Mouse (Mus musculus) megakaryocyte, embryonic 14.5 days (primary cell): ENCODE data around the gene Antxr1.

Experiments
- FLI1 ChIP-seq: IDR thresholded peaks from 2 replicates; pipeline ENCODE4 v1.6.1; 2012; ENCODE audit warnings: low read length, inconsistent platforms, mixed read lengths
- GATA1 ChIP-seq: IDR thresholded peaks from 3 replicates; pipeline ENCODE4 v1.6.1; 2012; ENCODE audit warnings: mixed read lengths, low read length, inconsistent platforms, borderline replicate concordance

- no peak for TF ChIP-seq GATA1
- TF ChIP-seq FLI1 = no peak
Observed at GRCm38 (mm10) chr6:87250701-87251100, 84.9 kb downstream of the Antxr1 start.
